Mouse (Mus musculus) kidney, adult 2 months (tissue): ENCODE measurements around the gene Lsmem1. TPM values are rescaled to one million over a fixed set of nuclear protein-coding genes. Genes with fewer than 3 reads are reported as not detected.

Source experiments
- DNase-seq: peaks from one replicate; pipeline ENCODE4 v3.0.0; 2021
- H3K27ac ChIP-seq: fragments of 200-500 bp; 2 replicates; pipeline ENCODE4 v1.5.1; 2012; ENCODE audit warnings: low read depth, low read length, control low read depth, inconsistent platforms; ENCODE audit not compliant: insufficient read depth
- H3K27me3 ChIP-seq: fragments of 200-500 bp; replicated peaks from 2 replicates; pipeline ENCODE4 v1.6.1; 2012; ENCODE audit warnings: mild to moderate bottlenecking, moderate library complexity, low read length, inconsistent platforms; ENCODE audit not compliant: control insufficient read depth, insufficient read depth
- H3K36me3 ChIP-seq: fragments of 200-500 bp; 2 replicates; pipeline ENCODE4 v1.6.1; 2012; ENCODE audit warnings: mild to moderate bottlenecking, moderate library complexity, low read length, inconsistent platforms; ENCODE audit not compliant: control insufficient read depth, insufficient read depth
- H3K4me1 ChIP-seq: fragments of 200-500 bp; 2 replicates; pipeline ENCODE4 v1.6.1; 2011; ENCODE audit warnings: low read length; ENCODE audit not compliant: control insufficient read depth, insufficient read depth
- H3K4me3 ChIP-seq: fragments of 200-500 bp; 2 replicates; pipeline ENCODE4 v1.5.1; 2011; ENCODE audit warnings: mild to moderate bottlenecking, low read depth, low read length, control low read depth; ENCODE audit not compliant: insufficient read depth
- CTCF ChIP-seq: fragments of 200-500 bp; conservative IDR thresholded peaks from 2 replicates; pipeline ENCODE4 v1.5.1; 2011; ENCODE audit warnings: low read depth, mild to moderate bottlenecking, control low read depth, low read length, moderate library complexity, mixed read lengths; ENCODE audit not compliant: insufficient read depth, insufficient read length
- POLR2A ChIP-seq: fragments of 200-500 bp; IDR thresholded peaks from one replicate; pipeline ENCODE4 v1.6.1; 2011; ENCODE audit warnings: low read depth, low read length, control low read depth
- WGBS: fragments of 180-500 bp; shearing (Covaris S2); methylation state at CpG from one replicate; pipeline ENCODE4 v1.1.7; 2018; 5-methylcytosine and 5-hydroxymethylcytosine counted together
- polyA plus RNA-seq: library from polyadenylated mRNA; depleted of rRNA; stranded (reverse); fragments of >200 nt; gene quantifications from 2 replicates; pipeline ENCODE4 v1.2.3, GENCODE M21; 2012

The Lsmem1 gene
- polyA plus RNA-seq, 1 experiment, result 0.20 TPM

DNA sequence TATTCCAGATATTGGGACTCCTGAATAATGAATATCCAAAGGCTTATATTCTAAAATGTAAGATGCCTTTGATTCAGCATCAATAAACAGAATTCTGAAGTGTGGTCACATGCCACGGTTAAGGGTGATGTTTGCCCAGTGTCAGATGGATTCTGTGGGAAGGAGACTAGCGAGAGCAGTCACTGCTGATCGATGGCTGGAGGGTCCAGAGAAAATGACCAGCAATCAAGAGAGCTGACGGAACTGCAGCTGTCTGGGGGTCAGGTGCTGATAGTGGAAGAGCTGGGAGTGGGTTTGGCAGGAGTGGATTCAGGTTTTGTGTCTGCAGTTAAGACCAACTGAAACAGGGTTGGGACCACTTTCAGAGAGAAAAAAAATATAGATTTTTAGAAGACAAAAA is 44.0 kb upstream of the Lsmem1 start:
- Histone ChIP-seq H3K36me3 (no peaks in the 10 kb centered on the region), H3K27me3 (no peaks in the 10 kb centered on the region), H3K27ac (no peak overlapping the region), H3K4me1 (no peaks in the 10 kb centered on the region; the same call in 1 of the 2 replicates), H3K4me3 (no peak overlapping the region)
- no peak for TF ChIP-seq POLR2A
- no peak for TF ChIP-seq CTCF
- no peak for DNase-seq
- 85% methylated on average over 4 of the region's 4 CpGs for WGBS

DNA sequence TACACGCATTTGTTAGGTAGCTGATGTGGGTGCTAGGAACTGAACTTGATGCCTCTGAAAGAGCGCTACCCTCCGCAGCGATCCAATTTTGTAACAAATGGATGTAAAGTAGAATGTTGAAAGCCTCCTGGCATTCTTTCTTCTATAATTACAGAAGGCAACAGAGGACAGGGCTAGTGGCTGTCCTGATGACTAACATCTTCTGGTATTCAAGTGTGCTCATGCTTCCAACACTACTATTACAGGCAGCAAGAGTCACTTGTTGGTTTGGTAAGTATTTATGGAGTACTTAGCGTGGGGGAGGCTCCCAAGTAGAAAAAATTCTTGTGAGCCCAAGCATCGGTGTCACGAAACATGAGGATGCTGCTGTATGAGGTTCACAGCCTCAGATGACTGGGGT is 39.9 kb upstream of the Lsmem1 start:
- Histone ChIP-seq H3K4me1 (no peaks in the 10 kb centered on the region), H3K27ac (no peak overlapping the region), H3K27me3 (no peaks in the 10 kb centered on the region), H3K4me3 (no peak overlapping the region), H3K36me3 (no peaks in the 10 kb centered on the region)
- 87% methylated on average over 7 of the region's 7 CpGs for whole genome bisulfite sequencing
- TF ChIP-seq POLR2A (no peak), CTCF (no peak)
- DNase-seq, result no peak

DNA sequence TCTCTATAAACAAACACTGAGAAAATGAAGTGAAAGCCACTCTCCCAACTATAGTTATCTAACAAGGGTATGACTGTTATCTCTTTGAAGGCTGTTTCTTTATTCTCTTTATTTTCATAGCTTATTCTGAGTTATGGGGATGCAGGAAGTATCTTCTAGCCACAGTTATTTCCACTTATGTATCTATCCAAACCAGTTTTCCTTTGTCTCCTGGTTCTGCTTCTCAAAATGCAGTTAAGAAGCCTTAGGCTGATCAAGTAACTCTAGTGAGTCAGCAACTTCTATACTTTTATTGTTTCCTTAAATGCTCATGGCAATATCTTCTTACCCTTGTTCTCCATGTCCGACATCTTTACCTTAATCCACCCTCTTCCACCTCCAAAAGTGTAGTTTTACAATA is 32.9 kb upstream of the Lsmem1 start:
- Histone ChIP-seq H3K4me3 (no peak overlapping the region), H3K4me1 (no peaks in the 10 kb centered on the region), H3K36me3 (no peaks in the 10 kb centered on the region), H3K27ac (no peak overlapping the region), H3K27me3 (no peaks in the 10 kb centered on the region)
- no peak for DNase-seq
- WGBS, result 94% methylated on average over 1 of the region's 1 CpGs
- TF ChIP-seq POLR2A, result no peak
- no peak for TF ChIP-seq CTCF

DNA sequence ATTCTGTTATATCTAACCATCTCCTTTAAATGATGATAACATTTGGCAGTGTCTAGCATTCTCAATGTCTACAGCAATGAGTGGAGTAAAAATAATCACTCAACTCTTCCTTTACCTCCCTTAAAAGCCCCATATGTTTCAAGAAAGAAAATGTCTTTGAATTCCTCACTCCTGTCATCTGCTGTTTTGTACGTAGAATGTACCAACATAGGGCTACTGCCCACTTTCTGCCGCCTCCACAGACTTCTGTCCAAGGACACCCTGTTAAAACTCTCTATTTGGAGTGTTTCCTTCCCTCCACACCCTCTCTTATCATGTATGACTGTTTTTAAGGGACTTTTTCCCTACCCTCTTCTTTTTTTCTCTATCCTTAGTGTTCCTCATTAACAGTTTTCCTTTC is 32.3 kb upstream of the Lsmem1 start:
- DNase-seq, result no peak
- Histone ChIP-seq H3K27me3 (no peaks in the 10 kb centered on the region), H3K4me1 (no peaks in the 10 kb centered on the region), H3K4me3 (no peak overlapping the region), H3K36me3 (no peaks in the 10 kb centered on the region), H3K27ac (no peak overlapping the region)
- WGBS, result 97% methylated on average over 2 of the region's 2 CpGs
- TF ChIP-seq POLR2A (no peak), CTCF (no peak)

DNA sequence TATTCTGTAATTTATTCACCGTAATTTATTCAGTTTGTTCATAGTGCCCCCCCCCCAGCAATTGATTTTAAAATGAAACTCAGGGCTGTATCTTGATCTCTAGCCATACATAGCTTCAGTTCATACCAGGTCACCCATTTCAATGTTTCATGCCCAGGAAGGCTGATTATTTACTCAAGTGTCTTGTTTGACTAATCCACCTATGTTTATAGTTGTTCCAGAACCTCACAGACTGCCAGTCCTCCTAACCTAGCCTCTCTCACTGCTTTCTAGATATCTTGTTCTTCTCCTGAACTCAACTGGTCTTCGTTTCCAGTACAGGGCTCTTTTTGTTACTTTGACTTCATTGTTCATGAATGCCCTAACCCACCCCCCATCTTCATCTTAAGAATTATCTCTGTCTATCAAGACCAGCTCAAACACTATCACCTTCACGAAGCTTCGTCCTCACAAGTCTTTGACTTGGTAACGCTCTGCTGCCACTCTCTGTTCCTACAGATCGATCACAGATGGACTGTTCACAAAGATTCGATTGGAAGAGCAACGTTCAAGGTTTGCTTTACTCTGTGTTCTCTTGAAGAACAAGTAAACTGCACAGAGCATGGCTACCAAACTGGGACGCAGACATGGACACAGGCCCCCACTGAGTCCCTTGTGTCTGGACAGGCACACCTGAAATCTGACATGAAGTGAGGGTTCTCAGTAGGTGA is 25.0 kb upstream of the Lsmem1 start:
- Histone ChIP-seq H3K27me3 (no peaks in the 10 kb centered on the region), H3K4me1 (peaks cover 4% of the 10 kb centered on the region), H3K4me3 (no peak overlapping the region), H3K36me3 (no peaks in the 10 kb centered on the region), H3K27ac (no peak overlapping the region)
- TF ChIP-seq CTCF, result no peak
- no peak for TF ChIP-seq POLR2A
- 91% methylated on average over 9 of the region's 9 CpGs for WGBS
- DNase-seq, result no peak

DNA sequence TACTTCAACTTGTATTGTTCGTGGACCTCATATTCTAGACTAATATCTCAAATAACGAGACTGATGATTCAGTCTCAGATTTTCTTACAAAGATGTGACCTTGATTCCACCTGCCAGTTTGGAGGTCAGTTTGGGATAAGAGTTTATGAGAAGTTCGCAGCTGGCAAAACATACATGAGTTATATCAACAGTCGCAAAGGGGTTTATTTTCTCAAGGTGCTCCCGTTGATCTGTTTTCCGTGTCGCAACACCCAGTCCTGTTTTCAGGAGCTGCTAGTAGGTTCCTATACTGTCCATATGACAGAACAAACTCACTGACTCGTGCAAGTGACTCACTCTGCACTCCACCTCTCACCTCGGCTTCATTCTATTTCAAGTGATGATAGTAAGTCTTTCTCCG is 24.4 kb upstream of the Lsmem1 start:
- H3K36me3 ChIP-seq, result no peaks in the 10 kb centered on the region
- H3K27me3 ChIP-seq, result no peaks in the 10 kb centered on the region
- H3K27ac ChIP-seq, result peak overlapping the region; percentile 81
- H3K4me3 ChIP-seq, result peak overlapping the region; percentile 69
- H3K4me1 ChIP-seq, result peaks cover 4% of the 10 kb centered on the region
- DNase-seq, result no peak
- WGBS, result 10% methylated on average over 10 of the region's 10 CpGs
- TF ChIP-seq POLR2A, result no peak
- TF ChIP-seq CTCF, result no peak

DNA sequence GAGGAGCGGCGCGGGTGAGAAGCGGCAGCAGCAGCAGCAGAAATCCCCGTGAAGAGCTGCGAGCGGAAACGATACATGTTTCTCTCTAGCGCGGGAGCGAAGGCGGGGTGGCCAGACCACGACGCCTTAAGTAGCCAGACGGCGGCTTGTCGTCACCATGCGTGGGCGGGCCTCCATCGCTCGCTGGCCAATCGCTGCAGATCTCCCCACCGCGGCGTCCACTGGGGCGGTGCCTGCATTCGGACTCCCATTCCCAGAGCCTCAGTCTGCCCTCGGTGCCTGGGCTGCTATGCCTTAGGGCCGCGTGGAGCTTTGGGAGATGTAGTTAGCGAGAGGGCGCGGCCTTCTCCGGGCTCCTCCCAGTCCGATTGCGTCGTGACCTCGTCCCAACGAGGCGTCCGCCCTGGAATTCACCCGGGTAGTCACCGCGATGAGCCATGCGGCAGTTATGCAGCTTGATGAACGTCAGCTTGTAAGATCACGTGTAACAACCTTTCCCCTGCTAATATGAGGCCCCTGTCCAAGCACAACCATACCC is 23.9 kb upstream of the Lsmem1 start:
- Histone ChIP-seq H3K4me1 (peaks cover 6% of the 10 kb centered on the region), H3K4me3 (peak overlapping the region; percentile 79), H3K27ac (peak overlapping the region; percentile 92), H3K27me3 (no peaks in the 10 kb centered on the region), H3K36me3 (no peaks in the 10 kb centered on the region)
- peak; percentile 99 for TF ChIP-seq POLR2A
- no peak for TF ChIP-seq CTCF
- WGBS, result under 1% methylated on average over 47 of the region's 47 CpGs
- peak; percentile 99 for DNase-seq
